Mouse (Mus musculus) brain, embryonic 14.5 days (tissue): ENCODE measurements at regions not wholly inside any gene's neighbourhood (a gene's known extent, or its start where the extent isn't known, plus 50 kb on each side); places are given as distances from the start of the nearest gene placed in this dataset.

ENCODE experiments used
- DNase-seq: peaks from one replicate; pipeline ENCODE4 v3.0.0-alpha.2; 2011; ENCODE audit warnings: low read depth
- CTCF ChIP-seq: fragments of 200-500 bp; IDR thresholded peaks from 2 replicates; pipeline ENCODE4 v1.5.1; 2012; ENCODE audit warnings: inconsistent platforms, mild to moderate bottlenecking, moderate library complexity, borderline replicate concordance; ENCODE audit not compliant: insufficient read depth, insufficient read length; ENCODE audit errors: extremely low read depth
- POLR2A ChIP-seq: fragments of 200-500 bp; IDR thresholded peaks from 2 replicates; pipeline ENCODE4 v1.6.1; 2012; ENCODE audit warnings: mild to moderate bottlenecking, inconsistent platforms, borderline replicate concordance; ENCODE audit not compliant: poor library complexity, insufficient read depth, insufficient read length, severe bottlenecking; ENCODE audit errors: extremely low read depth

- no peak for DNase-seq
- no peak for TF ChIP-seq POLR2A
- TF ChIP-seq CTCF, result no peak
Observed at GRCm38 (mm10) chr5:119518506-119519252, 151.8 kb upstream of the Tbx3 start.

DNA sequence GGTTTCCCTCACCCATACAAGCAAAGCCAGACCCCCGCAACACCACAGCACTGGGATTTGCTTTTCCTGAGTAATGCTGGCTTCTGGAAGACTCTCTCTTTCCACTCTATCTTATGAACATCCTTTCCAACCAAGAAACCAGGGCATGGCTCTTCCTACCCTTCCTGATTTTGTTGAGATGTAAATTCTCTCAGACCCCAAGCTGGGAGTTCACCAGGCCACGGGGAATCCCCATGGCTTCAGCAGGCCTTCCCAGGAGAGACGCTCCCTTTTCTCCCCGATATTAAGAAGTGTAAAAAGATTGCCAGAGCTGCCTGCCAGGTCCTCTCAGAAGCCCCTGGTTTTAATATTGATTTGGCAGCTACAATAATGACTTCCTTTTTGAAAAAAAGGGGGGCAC, 146.3 kb upstream of the Tbx3 start:
- TF ChIP-seq POLR2A, result no peak
- no peak for TF ChIP-seq CTCF
- DNase-seq, result no peak

- DNase-seq, result peak; percentile 35
- TF ChIP-seq CTCF (no peak), POLR2A (no peak)
Observed at GRCm38 (mm10) chr5:119525960-119526359, 144.5 kb upstream of the Tbx3 start.

GRCm38 (mm10) chr5:119530009-119530408, 140.5 kb upstream of the Tbx3 start:
- peak; percentile 47 for DNase-seq
- TF ChIP-seq POLR2A, result no peak

DNA sequence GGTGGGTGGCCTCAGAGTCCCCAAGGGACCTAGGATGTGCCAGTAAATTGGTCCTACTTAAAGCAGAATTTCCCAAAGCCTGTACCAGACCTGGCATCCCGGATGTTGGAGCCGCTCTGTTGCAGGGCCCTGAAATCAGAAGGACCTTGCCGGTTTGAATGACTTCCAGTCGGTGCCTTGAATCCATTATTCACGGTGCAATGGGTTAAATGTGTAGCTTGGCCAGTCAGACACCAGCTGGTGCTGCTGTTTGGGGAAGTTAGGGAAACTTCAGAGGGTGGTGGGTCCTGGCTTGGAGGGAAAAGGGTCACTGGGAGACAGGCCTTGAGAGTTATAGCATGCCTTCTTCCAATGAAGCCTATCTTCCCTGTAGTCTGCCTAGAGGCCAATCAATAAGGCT, 135.5 kb upstream of the Tbx3 start:
- no peak for DNase-seq
- TF ChIP-seq POLR2A (no peak), CTCF (no peak)

GRCm38 (mm10) chr5:119542836-119543235, 127.6 kb upstream of the Tbx3 start:
- no peak for DNase-seq
- TF ChIP-seq CTCF (no peak), POLR2A (no peak)

GRCm38 (mm10) chr5:119543716-119544115, 126.8 kb upstream of the Tbx3 start:
- DNase-seq, result no peak
- no peak for TF ChIP-seq CTCF
- TF ChIP-seq POLR2A, result no peak

- no peak for TF ChIP-seq POLR2A
- no peak for TF ChIP-seq CTCF
- DNase-seq, result no peak
Observed at GRCm38 (mm10) chr5:119544681-119545080, 125.8 kb upstream of the Tbx3 start.

GRCm38 (mm10) chr5:119547070-119547469, 123.4 kb upstream of the Tbx3 start:
- TF ChIP-seq POLR2A, result no peak
- DNase-seq, result no peak

DNA sequence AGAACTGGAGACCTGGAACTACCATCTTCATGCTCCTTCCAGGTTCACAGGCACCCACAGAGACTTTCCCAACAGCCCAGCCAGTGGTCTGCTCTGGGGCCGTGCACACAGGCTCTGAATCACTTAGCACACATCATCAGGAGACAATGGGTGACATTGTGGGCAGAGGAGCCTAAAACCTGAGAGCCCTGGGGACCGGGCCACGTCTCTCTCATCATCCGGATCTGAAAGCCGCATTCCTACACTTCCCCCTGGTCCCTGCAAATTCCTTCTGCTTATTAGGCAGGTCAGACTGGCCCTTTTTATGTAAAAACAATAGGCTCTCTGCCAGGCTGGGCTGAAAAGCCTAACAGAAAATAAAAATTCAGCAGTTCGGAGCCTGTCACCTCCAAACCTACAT, 119.6 kb upstream of the Tbx3 start:
- TF ChIP-seq POLR2A (no peak), CTCF (no peak)
- DNase-seq, result peak; percentile 23

DNA sequence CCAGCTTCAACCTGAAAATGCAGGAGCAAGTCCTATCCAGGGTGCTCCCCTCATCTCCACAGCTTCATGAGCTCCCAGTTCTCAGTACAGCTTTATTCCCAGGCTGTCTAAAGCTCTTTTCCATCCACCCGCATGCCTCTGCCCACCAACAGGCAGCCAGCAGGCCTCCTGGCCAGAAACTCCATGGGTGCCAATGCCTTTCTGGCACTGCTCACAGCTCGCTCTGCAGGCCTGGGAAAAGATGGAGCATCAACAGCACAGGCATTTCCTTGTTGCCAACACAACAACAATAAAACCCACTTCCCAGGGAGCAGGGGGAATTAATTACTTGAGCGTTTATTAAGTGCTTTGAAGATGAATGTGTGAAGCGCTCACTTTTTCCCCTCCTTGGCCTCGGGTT, 117.0 kb upstream of the Tbx3 start:
- TF ChIP-seq CTCF (no peak), POLR2A (no peak)

GRCm38 (mm10) chr5:119557071-119557470, 113.4 kb upstream of the Tbx3 start:
- no peak for DNase-seq
- TF ChIP-seq POLR2A (no peak), CTCF (no peak)

More for the DNA sequence above, 117.0 kb upstream of the Tbx3 start:
- DNase-seq, result peak; percentile 82

GRCm38 (mm10) chr5:119559696-119560095, 110.8 kb upstream of the Tbx3 start:
- TF ChIP-seq CTCF, result no peak
- no peak for TF ChIP-seq POLR2A
- no peak for DNase-seq

DNA sequence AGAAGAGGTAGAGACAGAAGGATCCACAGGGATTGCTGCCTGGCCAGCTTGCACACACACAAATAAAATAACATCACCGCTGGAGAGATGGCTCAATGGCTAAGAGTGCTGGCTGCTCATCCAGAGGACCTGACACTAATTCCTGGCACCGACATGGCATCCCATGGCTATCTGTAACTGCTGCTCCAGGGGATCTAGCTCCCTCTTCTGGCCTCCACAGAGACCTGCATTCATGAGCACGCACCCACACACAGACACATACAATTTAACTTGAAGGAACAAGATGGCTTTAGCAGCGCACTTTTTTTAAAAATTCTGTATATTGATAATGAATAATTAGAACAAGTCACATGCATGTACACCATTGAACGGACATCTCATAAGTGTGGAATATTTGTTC, 110.1 kb upstream of the Tbx3 start:
- DNase-seq, result no peak
- no peak for TF ChIP-seq CTCF
- no peak for TF ChIP-seq POLR2A
